11 mouse cellular contexts compared by ENCODE assay signal in genomic region chr7:27291795-27292466, GRCm38 (mm10). TPM values are rescaled to one million over a fixed set of nuclear protein-coding genes. Genes with fewer than 3 reads are reported as not detected.
DNase-seq lines count a peak whose midpoint lies in the region; ATAC-seq lines count a peak whose summit lies in the region.
"Had no signal": no experiment of that assay in that cellular context is flagged by ENCODE, and none has a peak within 500 bp of the region (broad histone marks: within the 10 kb centered on the region; RNA-seq: fewer than 3 reads in every experiment).

No protein-coding gene starts in this region.

- intact Hi-C loops in gastrocnemius, postnatal 36 days (cut with DNase I), result no loop called here

- H3K4me2 ChIP-seq in heart, embryonic 12.5 days, result no peak overlapping the region
- peak overlapping the region; percentile 4 for H3K4me2 ChIP-seq in lung, embryonic 15.5 days
- H3K4me2 ChIP-seq in forebrain, embryonic 12.5 days, result no peak overlapping the region

- peaks cover 3% of the 10 kb centered on the region; the same call in 1 of the 2 replicates for H3K4me1 ChIP-seq in heart, embryonic 12.5 days (replicated peaks)
- peaks cover 14% of the 10 kb centered on the region for H3K4me1 ChIP-seq in lung, embryonic 15.5 days
- H3K4me1 ChIP-seq in forebrain, embryonic 12.5 days, result no peaks in the 10 kb centered on the region

- 49% methylated on average over 12 of the region's 12 CpGs for WGBS in heart, embryonic 12.5 days
- WGBS in lung, embryonic 15.5 days, result 11% methylated on average over 12 of the region's 12 CpGs
- WGBS in forebrain, embryonic 12.5 days, result 75% methylated on average over 12 of the region's 12 CpGs

- no peak for ATAC-seq in heart, embryonic 12.5 days (ENCODE audit: insufficient number of reproducible peaks, low FRiP score)
- peak; percentile 86 for ATAC-seq in lung, embryonic 15.5 days (ENCODE audit: borderline replicate concordance, extremely low read depth, low FRiP score, low TSS enrichment)
- no peak for ATAC-seq in inflammation-experienced regulatory T-cells, adult 6 months
- ATAC-seq in CD4-positive, CD25-positive, alpha-beta regulatory T cell, adult 4 months, result no peak
- no peak for ATAC-seq in forebrain, embryonic 12.5 days (ENCODE audit: low FRiP score)

- DNase-seq in heart, adult 18-20 months, result peak; percentile 75 to 87
- peak; percentile 71 for DNase-seq in NIH3T3 (ENCODE audit: low read depth)
- peak; percentile 60 to 76 for DNase-seq in gastrocnemius, postnatal 36 days
- DNase-seq: thymus, postnatal 4 days had no signal

- H3K4me3 ChIP-seq in heart, embryonic 12.5 days, result no peak overlapping the region
- H3K4me3 ChIP-seq in lung, embryonic 15.5 days, result no peak overlapping the region
- H3K4me3 ChIP-seq in forebrain, embryonic 12.5 days (replicated peaks), result no peak overlapping the region

- no peaks in the 10 kb centered on the region for H3K36me3 ChIP-seq in heart, embryonic 12.5 days
- no peaks in the 10 kb centered on the region for H3K36me3 ChIP-seq in lung, embryonic 15.5 days
- H3K36me3 ChIP-seq in forebrain, embryonic 12.5 days (replicated peaks), result no peaks in the 10 kb centered on the region

- no peak overlapping the region for H3K9ac ChIP-seq in heart, embryonic 12.5 days
- no peak overlapping the region for H3K9ac ChIP-seq in lung, embryonic 15.5 days
- H3K9ac ChIP-seq in forebrain, embryonic 12.5 days, result no peak overlapping the region

- H3K27ac ChIP-seq in heart, embryonic 12.5 days (ENCODE audit: poor library complexity, severe bottlenecking), result no peak overlapping the region
- peak overlapping the region; percentile 93 for H3K27ac ChIP-seq in lung, embryonic 15.5 days
- H3K27ac ChIP-seq in forebrain, embryonic 12.5 days, result no peak overlapping the region
- H3K27ac ChIP-seq: kidney, postnatal 0 days; macrophage had no signal

- H3K27me3 ChIP-seq in heart, embryonic 12.5 days (replicated peaks), result no peaks in the 10 kb centered on the region
- no peaks in the 10 kb centered on the region for H3K27me3 ChIP-seq in lung, embryonic 15.5 days
- 0 out of 2 replicates have a peak, but pooled peaks cover 3% of the 10 kb centered on the region for H3K27me3 ChIP-seq in forebrain, embryonic 12.5 days

- peaks cover 5% of the 10 kb centered on the region; the same call in 1 of the 2 replicates for H3K9me3 ChIP-seq in heart, embryonic 12.5 days (replicated peaks)
- no peaks in the 10 kb centered on the region for H3K9me3 ChIP-seq in lung, embryonic 15.5 days
- H3K9me3 ChIP-seq in forebrain, embryonic 12.5 days, result 0 out of 2 replicates have a peak, but pooled peaks cover 4% of the 10 kb centered on the region

RNA-seq across cellular contexts. Expression of gene Numbl, which starts 33.7 kb away (rescaled TPM):
- 1 to 10 TPM; 2.4 to 3.3 TPM for total RNA-seq in heart, adult 18-20 months (2021)
- 11.1 and 11.6 TPM in 2 replicates for polyA plus RNA-seq in heart, embryonic 12.5 days (2016; fragmentation: Nextera tagmentation; extraction: Ambion mirVana)
- total RNA-seq in gastrocnemius, postnatal 36 days (2021), result 1 to 10 TPM; 4.4 TPM
- polyA plus RNA-seq in lung, embryonic 15.5 days (2015; fragmentation: Nextera tagmentation; extraction: Ambion mirVana), result 23.6 and 23.8 TPM in 2 replicates
- under 1 TPM; 0.15 to 0.38 (median 0.15) TPM for polyA plus RNA-seq in inflammation-experienced regulatory T-cells, adult 6 months (2017; shearing (Covaris generic))
- polyA plus RNA-seq in CD4-positive, CD25-positive, alpha-beta regulatory T cell, adult 4 months (2017; shearing (Covaris generic)), result under 1 TPM; 0.11 to 0.25 TPM
- polyA plus RNA-seq in forebrain, embryonic 12.5 days (2016; fragmentation: Nextera tagmentation; extraction: Ambion mirVana), result 40.6 and 41.8 TPM in 2 replicates

RNA-seq across cellular contexts. Expression of gene Ltbp4, which starts 45.6 kb away (rescaled TPM):
- total RNA-seq in heart, adult 18-20 months (2021), result 100 to 1,000 TPM; 185 to 206 TPM
- polyA plus RNA-seq in heart, embryonic 12.5 days (2016; fragmentation: Nextera tagmentation; extraction: Ambion mirVana), result 53.9 and 57.1 TPM in 2 replicates
- total RNA-seq in gastrocnemius, postnatal 36 days (2021), result 10 to 100 TPM; 62.1 to 65.3 TPM
- 96.2 and 102 TPM in 2 replicates for polyA plus RNA-seq in lung, embryonic 15.5 days (2015; fragmentation: Nextera tagmentation; extraction: Ambion mirVana)
- 1 to 10 TPM in 1 of 3 experiments, under 1 TPM in 2; 0.45 to 1.2 (median 0.50) TPM for polyA plus RNA-seq in inflammation-experienced regulatory T-cells, adult 6 months (2017; shearing (Covaris generic))
- polyA plus RNA-seq in CD4-positive, CD25-positive, alpha-beta regulatory T cell, adult 4 months (2017; shearing (Covaris generic)), result 1 to 10 TPM in 1 of 2 experiments, under 1 TPM in 1; 0.77 to 2.0 TPM
- 12.4 and 16.5 TPM in 2 replicates for polyA plus RNA-seq in forebrain, embryonic 12.5 days (2016; fragmentation: Nextera tagmentation; extraction: Ambion mirVana)
- polyA plus RNA-seq: macrophage had no signal

RNA-seq across cellular contexts. Expression of gene Coq8b, which starts 59.1 kb away (rescaled TPM):
- 10 to 100 TPM in 1 of 2 experiments, 1 to 10 TPM in 1; 9.8 to 11.3 TPM for total RNA-seq in heart, adult 18-20 months (2021)
- 11.4 and 11.5 TPM in 2 replicates for polyA plus RNA-seq in heart, embryonic 12.5 days (2016; fragmentation: Nextera tagmentation; extraction: Ambion mirVana)
- total RNA-seq in gastrocnemius, postnatal 36 days (2021), result 1 to 10 TPM; 2.5 to 3.1 TPM
- polyA plus RNA-seq in lung, embryonic 15.5 days (2015; fragmentation: Nextera tagmentation; extraction: Ambion mirVana), result 20.3 and 20.4 TPM in 2 replicates
- 10 to 100 TPM in 2 of 3 experiments, 1 to 10 TPM in 1; 9.5 to 14.0 (median 10.9) TPM for polyA plus RNA-seq in inflammation-experienced regulatory T-cells, adult 6 months (2017; shearing (Covaris generic))
- polyA plus RNA-seq in CD4-positive, CD25-positive, alpha-beta regulatory T cell, adult 4 months (2017; shearing (Covaris generic)), result 10 to 100 TPM in 1 of 2 experiments, 1 to 10 TPM in 1; 8.7 to 10.8 TPM
- polyA plus RNA-seq in forebrain, embryonic 12.5 days (2016; fragmentation: Nextera tagmentation; extraction: Ambion mirVana), result 20.2 and 21.0 TPM in 2 replicates
